Mouse (Mus musculus): ENCODE measurements around the gene Chtop.

Gene Chtop

DNA sequence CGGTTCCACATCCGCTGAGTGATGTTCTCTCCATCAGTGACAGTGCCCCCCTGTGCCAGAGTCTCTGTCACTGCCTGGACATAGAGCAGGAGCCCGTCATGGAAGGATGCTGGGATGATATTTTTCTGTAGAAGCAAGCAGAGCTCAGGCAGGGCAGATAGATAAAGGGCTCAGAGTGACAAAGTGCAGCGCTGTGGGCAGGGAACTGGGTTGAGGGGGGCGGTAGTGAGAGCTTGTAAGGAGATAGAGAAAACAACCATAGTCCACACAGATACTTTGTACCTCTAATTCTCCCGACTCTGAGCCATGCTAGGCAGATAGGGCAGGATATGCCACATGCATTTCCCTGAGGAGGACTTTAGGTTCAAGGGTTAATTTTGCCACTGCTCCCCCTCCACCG is 46.7 kb downstream of the Chtop start:
- DNase-seq = no peak

GRCm38 (mm10) chr3:90461935-90462334 is 47.4 kb downstream of the Chtop start:
- no peak for DNase-seq

DNA sequence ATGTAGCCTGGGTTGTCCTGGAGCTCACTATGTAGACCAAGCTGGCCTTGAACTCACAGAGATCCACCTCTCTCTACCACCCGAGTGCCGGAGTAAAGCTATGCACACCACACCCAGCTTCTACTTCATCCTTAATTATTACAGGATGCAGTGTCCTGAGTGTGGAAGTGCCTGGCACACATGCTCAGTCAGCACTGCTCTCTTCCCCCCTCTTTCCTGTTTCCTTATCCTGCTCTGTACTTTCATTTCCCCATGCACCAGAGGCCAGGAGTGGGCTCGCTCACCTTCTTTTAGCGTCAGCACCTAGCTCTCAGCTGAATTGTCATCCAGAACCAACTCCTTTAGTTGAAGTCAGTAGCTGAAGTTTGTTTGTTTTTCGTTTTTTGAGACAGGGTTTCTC is 49.0 kb downstream of the Chtop start:
- no peak for DNase-seq

DNA sequence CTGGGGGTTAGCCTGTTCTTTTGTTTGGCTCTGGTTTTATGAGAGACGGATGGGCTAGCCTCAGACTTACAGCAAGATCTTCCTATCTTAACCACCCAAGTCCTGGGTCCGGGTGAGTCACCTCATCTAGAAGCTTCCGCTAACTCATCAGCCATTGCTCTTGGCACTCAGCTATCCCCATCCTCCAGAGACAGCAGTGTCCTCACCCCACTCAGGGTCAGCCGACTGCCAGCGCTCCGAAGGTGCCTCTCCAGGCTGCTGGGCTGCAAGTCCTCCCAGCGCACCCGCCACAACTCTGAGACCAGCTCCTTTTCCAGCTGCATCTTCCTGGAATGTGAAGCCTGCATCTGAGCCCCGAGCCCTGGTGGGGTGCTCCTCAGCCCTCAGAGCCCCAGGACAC is 49.6 kb downstream of the Chtop start:
- no peak for DNase-seq

GRCm38 (mm10) chr3:90454931-90455330 is 54.4 kb downstream of the Chtop start:
- no peak for DNase-seq

GRCm38 (mm10) chr3:90451396-90452095 is 57.8 kb downstream of the Chtop start:
- no peak for DNase-seq

GRCm38 (mm10) chr3:90450874-90451273 is 58.4 kb downstream of the Chtop start:
- no peak for DNase-seq
